Mouse (Mus musculus) granulocyte monocyte progenitor cell, adult 5-6 weeks (primary cell): ENCODE results near the gene Tead1. TPM values are rescaled to one million over a fixed set of nuclear protein-coding genes. Genes with fewer than 3 reads are reported as not detected.
A peak's percentile ranks its signal among the peaks of the same experiment; 100 is the strongest.

ENCODE experiments used
- ATAC-seq: replicated peaks from 2 replicates; pipeline ENCODE4 v1.8.0; 2016; ENCODE audit warnings: mild to moderate bottlenecking, moderate TSS enrichment, inconsistent platforms; ENCODE audit not compliant: poor library complexity, severe bottlenecking
- total RNA-seq, 2 experiments: library from RNA; stranded (forward) in 1 of 2; stranded (reverse) in 1 of 2; fragments of 200-712, 200-1000 nt in 1 of 2; fragments of >200 nt in 1 of 2; fragmentation: Nextera tagmentation in 1 of 2; gene quantifications; 2 replicates each; pipeline ENCODE4 v1.2.3; 2014 to 2017

The Tead1 gene
- total RNA-seq, 2 experiments from 2014 or later, result not detected

DNA sequence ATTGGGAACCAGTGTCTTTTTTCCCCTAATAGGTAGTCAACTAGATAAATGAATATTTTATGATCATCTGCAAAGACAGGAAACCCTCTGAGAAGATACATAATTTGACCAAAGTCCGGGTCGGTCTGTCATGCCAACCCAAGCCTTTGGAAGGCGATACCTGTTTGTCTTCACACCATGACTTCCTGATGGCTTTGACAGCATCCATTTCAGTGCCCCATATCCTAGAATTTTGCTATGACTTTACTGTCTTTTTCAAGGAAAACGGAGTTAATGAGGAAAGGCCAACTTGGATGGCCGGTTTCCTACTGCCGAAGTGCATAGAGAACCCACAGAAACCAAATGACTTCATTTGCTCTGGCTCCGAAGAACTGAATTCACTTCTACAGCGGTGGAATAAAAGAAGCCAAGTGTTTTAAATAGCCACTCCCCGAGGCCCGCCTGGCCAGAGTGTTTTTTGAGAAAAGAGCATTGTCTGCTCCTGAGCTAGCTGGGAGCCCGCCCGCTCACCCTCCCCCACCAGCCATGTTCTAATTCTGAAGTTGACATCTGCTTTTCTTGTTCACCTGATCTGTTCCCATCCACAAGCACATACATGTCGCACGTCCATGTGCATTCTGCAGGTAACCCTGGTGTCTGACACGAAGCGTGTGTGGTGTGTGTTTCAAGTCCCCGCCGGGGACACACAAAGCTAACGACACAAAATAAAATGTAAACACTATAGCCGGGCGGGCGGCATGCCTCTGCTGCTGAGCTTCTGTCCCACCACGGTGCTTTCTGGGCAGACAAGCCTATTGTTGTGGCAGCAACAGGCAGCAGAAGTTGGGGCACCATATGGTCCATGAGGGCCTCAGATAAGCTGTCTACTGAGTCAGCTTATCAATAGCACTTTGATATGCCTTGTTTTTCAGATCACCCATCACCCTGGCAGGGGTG is 5.8 kb downstream of the Tead1 start:
- ATAC-seq, result no peak

DNA sequence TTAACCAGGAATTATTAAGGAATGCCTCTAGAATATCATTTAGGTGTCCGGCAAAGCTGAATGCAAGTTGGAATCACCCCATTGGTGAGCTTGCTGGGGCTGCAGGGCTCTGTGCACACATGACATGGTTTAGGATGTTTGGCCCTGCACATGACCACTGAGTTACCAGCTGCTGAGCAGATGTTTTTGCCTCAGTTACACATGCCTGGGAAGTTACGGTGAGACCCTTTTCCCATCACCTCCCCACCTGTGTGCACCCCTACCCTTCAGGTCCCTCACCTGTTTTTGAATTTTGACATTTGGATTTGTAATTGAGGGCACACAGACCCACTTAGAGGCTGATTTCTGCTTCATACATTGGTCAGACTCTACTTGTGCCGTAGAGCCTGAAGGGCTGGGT is 6.9 kb downstream of the Tead1 start:
- ATAC-seq, result no peak

DNA sequence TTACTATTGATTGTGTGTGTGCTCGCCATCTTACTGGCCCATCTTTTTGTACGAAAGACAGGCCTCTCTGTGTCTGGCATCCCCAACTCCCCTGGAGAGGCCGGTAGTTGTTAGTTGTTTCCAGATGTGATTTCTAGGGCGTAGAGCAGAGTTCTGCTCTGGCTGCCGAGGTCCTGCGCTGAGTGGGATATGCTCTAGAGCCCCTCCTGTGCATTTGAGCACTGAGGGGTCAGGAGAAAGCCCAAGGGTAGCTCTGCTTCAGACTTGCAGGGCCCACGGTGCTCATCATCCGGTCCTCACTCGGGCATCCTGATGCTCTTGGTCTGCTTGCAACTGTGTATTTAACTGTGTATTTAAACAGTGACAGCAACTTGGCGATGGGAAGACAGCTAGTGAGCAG is 7.5 kb downstream of the Tead1 start:
- ATAC-seq, result no peak

DNA sequence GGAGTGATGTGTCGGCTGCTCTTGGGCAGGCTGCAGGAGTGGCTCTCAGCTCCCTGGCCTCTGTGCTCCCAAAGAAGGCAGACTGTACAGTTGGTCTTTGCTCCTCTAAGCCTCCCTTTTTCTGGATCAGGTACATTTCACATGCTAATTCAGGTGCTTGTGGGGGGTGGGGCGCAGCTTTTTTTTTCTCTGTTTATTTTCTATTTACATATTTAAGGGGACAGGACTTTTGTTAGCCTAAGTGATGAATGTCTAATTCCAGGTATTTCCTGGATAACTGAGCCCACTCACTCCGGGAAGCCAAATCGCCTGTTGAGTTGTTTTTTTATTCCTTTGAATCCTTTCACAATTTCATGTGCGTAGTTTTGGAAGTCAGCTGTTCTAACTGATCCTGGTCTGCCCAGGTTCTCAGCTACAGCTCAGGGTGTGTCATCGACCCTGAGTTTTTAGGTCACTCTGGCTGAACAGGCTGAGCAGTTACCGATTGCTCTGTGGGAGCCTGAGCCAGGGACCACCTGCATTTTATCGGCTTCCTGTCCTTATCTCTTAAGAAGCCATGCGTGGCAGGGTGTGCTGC is 9.4 kb downstream of the Tead1 start:
- no peak for ATAC-seq

DNA sequence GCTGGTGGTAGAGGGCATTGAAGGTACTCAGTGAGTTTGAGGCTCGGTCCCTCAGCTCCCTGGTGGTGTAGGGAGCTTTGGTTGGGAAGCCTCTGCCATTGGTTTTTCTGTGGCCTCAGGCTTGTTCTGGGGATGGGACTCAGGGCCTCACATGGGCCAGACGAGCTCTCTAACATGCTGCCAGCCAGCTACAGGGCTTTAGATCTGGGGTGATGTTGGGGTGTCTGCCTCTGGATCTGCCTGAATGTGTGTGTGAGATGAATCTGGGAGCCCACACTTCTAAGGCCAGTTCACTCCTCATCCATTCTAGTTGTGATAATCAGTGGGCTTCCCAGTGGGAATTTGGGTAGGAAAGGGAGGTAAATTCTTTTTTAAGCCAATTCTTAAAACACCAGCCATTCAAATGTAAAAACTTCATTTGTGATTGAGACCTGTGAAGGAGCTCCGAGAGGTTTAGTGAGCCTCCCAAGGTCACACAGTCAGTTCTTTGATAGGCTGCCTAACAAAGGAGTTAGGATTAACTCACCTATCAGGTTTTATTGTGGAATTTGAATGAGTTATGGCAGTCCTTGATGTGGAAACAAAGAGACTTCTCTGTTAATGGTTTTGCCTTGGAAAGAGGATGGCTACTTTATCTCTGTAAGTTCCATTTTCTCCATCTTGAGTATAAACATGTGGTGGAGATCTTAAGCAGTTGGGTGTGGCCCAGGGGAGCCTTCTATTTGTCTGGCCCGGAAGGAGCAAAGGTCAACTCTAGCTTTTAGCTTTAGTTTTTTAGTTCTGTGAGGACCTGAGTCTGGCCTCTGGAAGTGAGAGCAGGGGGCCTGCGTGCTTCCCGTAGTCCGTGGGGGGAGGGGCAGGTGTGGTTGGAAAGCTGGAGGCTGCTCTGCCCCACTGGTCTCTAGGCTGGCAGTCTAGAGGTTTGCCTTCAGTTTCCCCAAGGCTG is 12.0 kb downstream of the Tead1 start:
- ATAC-seq, result no peak

- ATAC-seq, result no peak
Observed at GRCm38 (mm10) chr7:112693566-112693965, 14.4 kb downstream of the Tead1 start.

DNA sequence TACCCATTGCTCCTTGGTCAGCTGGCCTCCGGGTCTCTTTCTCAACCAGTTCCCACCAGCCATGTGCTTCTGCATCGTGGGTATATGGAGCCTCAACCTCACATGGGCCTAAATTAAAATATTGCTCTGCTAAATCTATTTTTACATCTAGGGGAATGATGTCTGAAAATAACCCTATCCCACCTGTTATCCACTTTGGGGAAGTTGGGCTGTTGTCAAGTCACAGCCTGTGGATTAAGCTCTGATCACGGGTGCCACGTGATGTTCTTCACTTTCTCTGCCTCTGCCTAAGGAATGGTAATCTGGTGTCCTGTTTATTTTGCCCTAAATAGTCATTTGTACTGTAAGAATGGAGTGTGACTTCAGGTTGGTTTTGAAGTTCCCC is 17.7 kb downstream of the Tead1 start:
- no peak for ATAC-seq

DNA sequence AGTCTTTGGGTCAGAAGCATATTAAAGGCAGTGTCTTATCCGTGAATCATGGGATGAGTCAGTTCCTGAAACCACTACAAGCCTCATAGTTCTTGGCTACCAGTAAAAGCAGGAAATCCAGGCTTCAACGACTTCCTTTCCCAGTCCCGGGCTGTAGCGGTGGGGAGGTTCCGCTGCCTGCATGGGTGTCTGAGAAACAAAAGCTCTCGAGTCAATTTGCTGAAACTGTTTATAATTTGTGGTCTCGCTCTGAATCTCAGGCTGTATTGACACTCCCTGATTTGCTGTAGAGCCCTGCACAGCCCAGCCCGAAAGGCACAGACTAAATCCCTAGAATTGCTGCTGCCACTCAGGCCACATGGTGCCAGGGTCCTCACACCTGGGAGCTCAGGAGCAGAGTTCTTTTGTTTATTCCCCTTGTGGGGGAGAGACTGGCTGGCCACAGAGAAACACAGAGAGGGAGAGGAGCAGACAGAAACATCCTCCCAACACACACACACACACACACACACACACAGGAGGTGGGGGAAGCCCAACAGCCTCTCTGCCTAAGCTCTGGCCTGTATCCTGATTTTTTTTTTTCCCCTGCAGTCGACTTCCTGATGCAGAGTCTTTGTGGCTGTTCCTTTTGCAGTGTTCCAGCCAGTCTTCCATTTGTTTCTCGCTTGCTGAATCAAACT is 18.2 kb downstream of the Tead1 start:
- peak; percentile 80 for ATAC-seq

- ATAC-seq, result no peak
Observed at GRCm38 (mm10) chr7:112700082-112700481, 21.0 kb downstream of the Tead1 start.

- no peak for ATAC-seq
Observed at GRCm38 (mm10) chr7:112703341-112703740, 24.2 kb downstream of the Tead1 start.

DNA sequence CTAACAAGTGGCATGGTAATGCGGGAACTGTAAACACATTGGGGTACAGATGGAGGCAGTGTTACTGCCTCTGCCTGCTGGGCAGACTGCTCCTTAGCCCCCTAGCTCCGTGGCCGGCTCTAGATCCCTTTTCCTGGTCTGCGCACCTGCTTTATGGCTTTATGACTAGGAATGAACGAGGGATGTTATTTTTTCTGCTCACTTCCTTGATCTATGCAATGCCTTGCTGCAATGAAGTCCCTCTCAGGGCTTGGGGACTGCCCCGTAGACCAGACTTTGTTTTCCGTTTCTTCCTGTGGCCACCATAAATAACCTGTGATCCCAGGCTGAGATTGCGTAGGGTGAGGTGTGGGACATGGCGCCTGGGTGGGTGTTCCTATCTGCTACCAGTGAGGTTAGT is 26.8 kb downstream of the Tead1 start:
- ATAC-seq, result no peak

GRCm38 (mm10) chr7:112706756-112707155 is 27.6 kb downstream of the Tead1 start:
- no peak for ATAC-seq

- no peak for ATAC-seq
Observed at GRCm38 (mm10) chr7:112710409-112711107, 31.4 kb downstream of the Tead1 start.

- peak; percentile 61; the same call in 1 of the 2 replicates for ATAC-seq
Observed at GRCm38 (mm10) chr7:112711977-112712376, 32.9 kb downstream of the Tead1 start.

DNA sequence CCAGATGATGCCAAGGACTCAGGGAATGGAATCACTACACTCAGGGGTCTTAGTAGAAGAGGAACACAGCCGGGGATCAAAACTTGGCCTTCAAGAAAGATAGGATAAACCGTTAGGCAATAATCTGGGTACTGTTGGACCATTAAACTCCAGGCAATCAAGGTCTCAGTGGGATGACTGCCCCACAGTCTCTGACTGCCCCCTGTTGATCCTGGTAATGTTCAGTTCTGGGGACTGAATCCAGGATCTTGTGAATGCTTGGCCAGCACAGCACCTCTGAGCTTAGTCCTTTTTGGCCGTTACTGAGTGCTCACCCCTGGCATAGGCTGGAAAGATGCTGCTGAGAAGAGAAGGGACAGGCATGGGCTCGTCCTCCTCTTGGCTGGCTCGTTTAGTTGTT is 34.4 kb downstream of the Tead1 start:
- ATAC-seq, result no peak

- ATAC-seq, result no peak
Observed at GRCm38 (mm10) chr7:112714783-112715182, 35.7 kb downstream of the Tead1 start.

- no peak for ATAC-seq
Observed at GRCm38 (mm10) chr7:112716701-112717100, 37.6 kb downstream of the Tead1 start.

DNA sequence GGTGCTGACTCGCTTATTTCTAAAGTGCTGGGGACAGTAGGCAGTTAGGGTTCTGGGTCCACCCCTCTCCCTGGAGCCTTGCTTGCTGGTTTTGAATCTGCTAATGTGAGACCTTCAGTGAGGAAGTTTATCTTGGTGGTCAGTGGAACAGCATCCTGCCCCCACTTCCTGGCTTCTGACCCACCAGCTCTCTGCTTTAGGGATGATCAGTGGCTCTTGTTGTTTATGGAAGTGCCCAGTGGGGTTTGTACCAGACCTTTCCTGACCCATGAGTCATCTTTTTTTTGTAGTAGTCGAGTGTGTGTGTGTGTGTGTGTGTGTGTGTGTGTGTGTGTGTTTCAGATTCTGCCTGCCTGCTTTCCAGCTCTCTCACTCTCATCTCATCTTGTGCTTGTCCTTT is 38.6 kb downstream of the Tead1 start:
- ATAC-seq, result no peak; the same call in 1 of the 2 replicates

DNA sequence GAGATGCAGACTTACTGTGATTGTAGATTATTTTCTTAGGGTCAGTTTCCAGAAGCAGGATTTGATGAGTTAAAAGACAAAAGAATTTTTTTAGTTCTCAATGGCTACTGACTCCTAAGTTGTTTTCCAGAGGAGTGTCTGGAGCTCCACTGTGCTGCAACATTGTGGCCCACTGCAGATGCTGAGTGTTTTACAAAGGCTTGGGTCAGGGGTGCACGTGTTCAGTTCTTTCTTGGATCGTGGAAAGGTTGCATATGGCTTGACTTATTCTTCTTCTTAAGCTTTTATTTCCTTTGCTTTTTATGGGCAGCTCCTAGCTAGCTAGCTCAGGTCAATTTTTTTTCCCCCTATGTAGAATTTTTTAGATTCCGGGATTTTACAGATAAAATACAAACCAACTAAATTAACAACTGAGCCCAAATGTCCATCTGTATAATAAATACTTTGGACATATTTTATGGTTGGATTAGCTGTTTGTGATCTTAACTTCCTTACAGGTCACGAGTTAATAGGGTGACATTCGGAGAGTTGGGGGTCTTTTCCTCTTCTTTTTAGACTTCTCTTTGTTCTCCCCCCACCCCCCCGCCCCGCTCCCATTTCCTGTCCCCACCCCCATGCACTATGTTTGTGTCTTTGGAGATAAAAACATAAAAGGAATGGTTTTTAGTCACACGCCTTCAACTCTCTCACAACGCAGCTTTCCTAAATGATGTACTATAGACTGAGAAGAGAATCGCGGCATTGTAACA is 40.5 kb downstream of the Tead1 start:
- ATAC-seq, result no peak
